Mouse (Mus musculus): ENCODE results near the gene Trpm3. TPM values are rescaled to one million over a fixed set of nuclear protein-coding genes. Genes with fewer than 3 reads are reported as not detected.

Trpm3 gene
- 0.63 and 1.1 TPM in 2 replicates for polyA plus RNA-seq (2012; ENCODE audit: insufficient read depth, insufficient read length, missing spikeins)

DNA sequence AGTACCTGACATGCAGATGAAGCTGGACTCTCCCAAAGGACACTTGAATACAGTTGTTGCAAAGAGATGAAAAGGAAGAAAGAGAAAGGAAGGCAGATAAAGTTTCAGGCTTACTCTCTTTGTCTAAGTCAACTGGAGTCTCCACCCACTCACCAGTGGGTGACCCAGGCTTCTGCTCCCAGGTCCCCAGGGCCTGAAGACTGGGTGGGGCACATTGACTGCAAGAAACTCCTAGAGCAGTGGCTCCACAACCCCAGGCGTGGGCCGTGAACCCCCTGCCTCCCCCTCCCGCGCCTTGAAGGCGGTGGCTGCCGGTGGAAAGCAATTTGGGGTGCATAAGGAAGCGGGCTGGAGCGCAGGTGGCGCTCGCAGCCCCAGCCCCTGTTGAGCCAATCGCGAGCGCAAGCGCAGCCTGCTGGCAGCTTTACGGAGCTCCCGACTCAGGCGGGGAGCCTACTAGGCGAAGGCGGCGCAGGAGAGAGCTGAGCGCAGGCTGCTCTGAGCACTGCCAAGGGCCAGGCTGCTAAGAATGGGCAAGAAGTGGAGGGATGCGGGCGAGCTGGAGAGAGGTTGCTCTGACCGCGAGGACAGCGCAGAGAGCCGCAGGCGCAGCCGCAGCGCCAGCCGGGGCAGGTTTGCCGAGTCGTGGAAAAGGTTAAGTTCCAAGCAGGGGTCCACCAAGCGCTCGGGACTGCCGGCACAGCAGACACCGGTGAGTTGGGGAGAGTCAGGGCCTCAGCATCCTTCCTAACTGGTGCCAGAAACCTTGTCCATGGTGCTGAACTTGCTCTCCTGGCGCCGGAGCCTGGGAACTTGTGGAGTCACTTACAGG, at the start of gene Trpm3:
Gene Trpm3, plus strand, starts transcription at position 457 of the 832 bp plus-strand sequence.
- Histone ChIP-seq H3K4me1 (ENCODE audit: control insufficient read depth, insufficient read depth, insufficient read length, low read length) (no peaks in the 10 kb centered on the region), H3K27ac (replicated peaks; ENCODE audit: low read depth, low read length) (no peak within 1 kb of the TSS), H3K4me3 (ENCODE audit: insufficient read depth, low read depth, low read length) (no peak within 1 kb of the TSS)

GRCm38 (mm10) chr19:22100582-22100981, 38.3 kb upstream of the Trpm3 start:
- no peak overlapping the region for H3K27ac ChIP-seq (replicated peaks; ENCODE audit: low read depth, low read length)
- H3K4me1 ChIP-seq (ENCODE audit: control insufficient read depth, insufficient read depth, insufficient read length, low read length): no peaks in the 10 kb centered on the region
- no peak overlapping the region for H3K4me3 ChIP-seq (ENCODE audit: insufficient read depth, low read depth, low read length)

GRCm38 (mm10) chr19:22103865-22104264, 35.0 kb upstream of the Trpm3 start:
- Histone ChIP-seq H3K27ac (replicated peaks; ENCODE audit: low read depth, low read length) (no peak overlapping the region), H3K4me1 (ENCODE audit: control insufficient read depth, insufficient read depth, insufficient read length, low read length) (no peaks in the 10 kb centered on the region), H3K4me3 (ENCODE audit: insufficient read depth, low read depth, low read length) (no peak overlapping the region)

DNA sequence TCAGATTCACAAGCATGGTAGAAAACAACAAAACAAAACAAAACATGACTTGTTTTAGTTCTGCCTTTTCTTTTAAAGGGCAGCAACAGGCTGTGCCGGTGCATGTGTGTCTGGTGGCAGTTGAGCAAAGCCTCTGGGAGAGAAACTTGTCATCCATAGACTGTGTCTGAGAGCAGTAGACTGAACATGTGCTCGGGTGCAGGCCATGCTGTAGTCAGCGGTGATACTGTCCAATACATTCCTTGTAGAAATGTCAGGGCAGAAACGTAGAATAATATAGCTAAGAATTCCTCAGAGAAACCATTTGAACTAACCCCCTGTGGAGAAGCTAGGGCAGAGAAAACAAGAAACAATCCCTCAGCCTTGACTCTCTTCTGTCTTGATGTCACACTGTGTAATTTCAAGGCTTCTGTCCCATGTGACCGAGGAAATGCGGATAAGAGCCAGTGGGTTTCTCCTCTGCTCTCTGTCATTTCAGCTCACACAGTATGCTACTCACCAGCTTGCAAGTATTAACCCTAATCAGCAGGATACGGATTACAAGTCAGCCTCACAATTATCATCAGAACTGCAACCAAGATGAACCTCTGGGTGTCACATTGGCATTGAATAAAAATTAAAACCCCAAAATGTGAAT, 33.9 kb upstream of the Trpm3 start:
- no peaks in the 10 kb centered on the region for H3K4me1 ChIP-seq (ENCODE audit: control insufficient read depth, insufficient read depth, insufficient read length, low read length)
- no peak overlapping the region for H3K27ac ChIP-seq (replicated peaks; ENCODE audit: low read depth, low read length)
- no peak overlapping the region for H3K4me3 ChIP-seq (ENCODE audit: insufficient read depth, low read depth, low read length)

- Histone ChIP-seq H3K27ac (replicated peaks; ENCODE audit: low read depth, low read length) (no peak overlapping the region), H3K4me3 (ENCODE audit: insufficient read depth, low read depth, low read length) (no peak overlapping the region), H3K4me1 (ENCODE audit: control insufficient read depth, insufficient read depth, insufficient read length, low read length) (no peaks in the 10 kb centered on the region)
These were observed 33.2 kb upstream of the Trpm3 start for GRCm38 (mm10) chr19:22105648-22106047.

GRCm38 (mm10) chr19:22108893-22109463, 29.9 kb upstream of the Trpm3 start:
- Histone ChIP-seq H3K27ac (replicated peaks; ENCODE audit: low read depth, low read length) (no peak overlapping the region), H3K4me1 (ENCODE audit: control insufficient read depth, insufficient read depth, insufficient read length, low read length) (no peaks in the 10 kb centered on the region), H3K4me3 (ENCODE audit: insufficient read depth, low read depth, low read length) (no peak overlapping the region)

DNA sequence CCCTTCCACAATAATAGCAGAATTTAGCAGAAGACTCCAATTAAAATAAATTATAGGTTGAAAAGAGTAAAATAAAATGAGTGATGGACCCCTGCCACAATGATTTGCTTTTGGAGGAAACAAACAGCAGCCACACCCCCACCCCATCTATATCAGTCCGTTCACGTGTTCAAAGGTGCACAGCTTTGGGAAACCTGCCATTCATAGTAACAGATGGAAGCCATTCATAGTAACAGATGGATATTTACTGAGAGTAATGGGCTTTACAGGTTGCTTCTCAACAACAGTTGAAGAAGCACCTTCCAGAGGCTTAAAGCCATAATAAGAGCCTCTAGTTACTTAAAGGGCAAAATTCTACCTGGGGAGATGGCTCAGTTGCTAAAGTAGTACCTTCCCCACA, 17.9 kb upstream of the Trpm3 start:
- no peak overlapping the region for H3K4me3 ChIP-seq (ENCODE audit: insufficient read depth, low read depth, low read length)
- H3K4me1 ChIP-seq (ENCODE audit: control insufficient read depth, insufficient read depth, insufficient read length, low read length): no peaks in the 10 kb centered on the region
- H3K27ac ChIP-seq (replicated peaks; ENCODE audit: low read depth, low read length): no peak overlapping the region

DNA sequence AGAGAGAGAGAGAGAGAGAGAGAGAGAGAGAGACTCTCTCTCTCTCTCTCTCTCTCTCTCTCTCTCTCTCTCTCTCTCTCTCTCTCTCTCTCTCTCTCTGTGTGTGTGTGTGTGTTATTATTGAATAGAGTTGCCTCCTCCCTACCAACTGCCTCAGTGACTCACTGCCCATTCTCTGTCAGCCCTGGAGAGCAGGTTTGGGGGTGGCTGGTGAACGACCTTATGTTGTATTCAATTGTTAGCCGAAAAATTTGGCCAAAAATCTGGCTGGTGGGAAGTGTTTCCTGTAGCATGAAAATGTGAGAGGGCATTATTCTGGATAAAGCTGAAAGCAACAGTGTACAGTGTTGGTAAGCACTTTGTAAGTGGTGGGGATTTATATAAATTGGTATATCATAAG, 17.2 kb upstream of the Trpm3 start:
- Histone ChIP-seq H3K27ac (replicated peaks; ENCODE audit: low read depth, low read length) (no peak overlapping the region), H3K4me1 (ENCODE audit: control insufficient read depth, insufficient read depth, insufficient read length, low read length) (no peaks in the 10 kb centered on the region), H3K4me3 (ENCODE audit: insufficient read depth, low read depth, low read length) (no peak overlapping the region)

DNA sequence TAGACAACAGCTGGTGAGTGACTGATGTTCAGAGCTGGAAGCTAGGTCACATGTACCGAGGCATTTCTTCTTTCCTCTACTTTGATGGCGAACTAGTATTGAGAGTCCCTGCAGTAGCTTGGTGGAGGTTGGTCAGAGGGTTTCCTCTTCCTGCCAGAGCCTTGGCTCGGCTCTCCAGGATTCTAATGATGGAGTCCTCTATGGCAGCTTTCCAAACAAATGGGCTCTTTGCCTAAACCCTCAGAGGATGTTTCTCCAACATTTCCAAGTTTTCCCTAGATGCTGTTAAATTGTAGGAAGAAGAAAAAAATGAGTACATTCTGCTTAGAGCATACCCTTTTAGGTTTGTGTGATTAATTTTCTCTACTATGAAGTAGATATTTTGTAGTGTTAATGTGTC, 6.2 kb upstream of the Trpm3 start:
- no peaks in the 10 kb centered on the region for H3K4me1 ChIP-seq (ENCODE audit: control insufficient read depth, insufficient read depth, insufficient read length, low read length)
- no peak overlapping the region for H3K4me3 ChIP-seq (ENCODE audit: insufficient read depth, low read depth, low read length)
- no peak overlapping the region for H3K27ac ChIP-seq (replicated peaks; ENCODE audit: low read depth, low read length)

GRCm38 (mm10) chr19:22178549-22178948, 39.7 kb downstream of the Trpm3 start:
- Histone ChIP-seq H3K4me1 (ENCODE audit: control insufficient read depth, insufficient read depth, insufficient read length, low read length) (no peaks in the 10 kb centered on the region), H3K4me3 (ENCODE audit: insufficient read depth, low read depth, low read length) (no peak overlapping the region), H3K27ac (replicated peaks; ENCODE audit: low read depth, low read length) (no peak overlapping the region)

DNA sequence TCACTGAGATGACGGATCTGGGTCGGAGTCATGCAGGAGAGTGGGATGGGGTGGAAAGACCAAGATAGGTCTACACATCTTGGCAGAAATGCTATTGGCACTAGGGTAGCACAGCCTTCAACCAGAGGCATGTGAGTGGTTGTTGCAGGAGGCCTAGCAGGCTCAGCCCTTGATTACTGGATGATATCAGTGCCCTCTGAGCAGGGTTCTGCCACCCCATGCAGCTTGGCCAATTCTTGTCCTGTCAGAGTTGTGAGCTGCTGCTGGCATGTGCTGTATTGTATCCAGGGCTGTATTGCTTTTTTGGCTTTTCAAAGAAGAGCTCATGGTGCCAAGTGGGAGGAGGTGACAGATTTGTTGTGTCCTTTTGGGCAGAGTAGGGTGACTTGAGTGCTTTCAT, 40.2 kb downstream of the Trpm3 start:
- H3K4me1 ChIP-seq (ENCODE audit: control insufficient read depth, insufficient read depth, insufficient read length, low read length): no peaks in the 10 kb centered on the region
- H3K4me3 ChIP-seq (ENCODE audit: insufficient read depth, low read depth, low read length): no peak overlapping the region
- H3K27ac ChIP-seq (replicated peaks; ENCODE audit: low read depth, low read length): no peak overlapping the region

GRCm38 (mm10) chr19:22180136-22180535, 41.3 kb downstream of the Trpm3 start:
- H3K27ac ChIP-seq (replicated peaks; ENCODE audit: low read depth, low read length): no peak overlapping the region
- no peaks in the 10 kb centered on the region for H3K4me1 ChIP-seq (ENCODE audit: control insufficient read depth, insufficient read depth, insufficient read length, low read length)
- no peak overlapping the region for H3K4me3 ChIP-seq (ENCODE audit: insufficient read depth, low read depth, low read length)

DNA sequence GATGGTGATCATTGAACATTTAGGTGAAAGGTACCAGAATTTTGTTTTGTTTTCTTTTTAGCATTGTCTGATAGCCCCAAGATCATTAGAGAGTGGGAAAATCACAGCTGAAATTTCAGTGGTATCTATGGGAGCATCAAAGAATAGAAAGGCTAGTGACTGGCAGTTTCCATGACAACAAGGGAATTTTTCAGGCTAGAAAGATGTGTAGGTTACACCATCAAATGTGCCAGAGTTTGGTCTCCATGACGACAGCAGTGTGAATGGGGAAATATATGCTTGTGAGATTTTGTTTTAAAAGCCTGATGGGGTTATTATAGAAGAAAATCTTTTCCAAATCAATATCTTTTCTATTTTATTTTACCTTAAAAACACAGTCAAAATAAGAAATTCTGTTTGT, 50.9 kb downstream of the Trpm3 start:
- H3K4me1 ChIP-seq (ENCODE audit: control insufficient read depth, insufficient read depth, insufficient read length, low read length): no peaks in the 10 kb centered on the region
- H3K27ac ChIP-seq (replicated peaks; ENCODE audit: low read depth, low read length): no peak overlapping the region
- no peak overlapping the region for H3K4me3 ChIP-seq (ENCODE audit: insufficient read depth, low read depth, low read length)

DNA sequence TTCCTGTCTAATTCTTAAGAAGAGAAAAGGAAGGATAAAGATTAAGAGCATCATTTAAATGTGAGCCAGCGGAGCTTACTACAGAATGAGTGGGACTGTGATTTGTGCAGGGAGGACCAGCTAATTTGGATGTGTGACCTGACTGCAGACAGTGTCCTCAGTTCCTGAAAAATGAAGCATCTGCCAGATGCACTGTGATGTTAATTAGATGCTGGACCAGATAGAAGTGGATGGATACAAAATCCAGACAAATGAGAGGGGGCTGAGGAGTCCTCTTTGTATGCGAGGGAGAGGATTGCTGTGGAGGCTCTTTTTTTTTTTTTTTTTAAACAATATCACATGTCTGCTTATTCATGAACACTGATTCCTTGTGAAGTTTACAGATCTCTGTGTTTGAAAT, 83.7 kb downstream of the Trpm3 start:
- Histone ChIP-seq H3K4me1 (ENCODE audit: control insufficient read depth, insufficient read depth, insufficient read length, low read length) (no peaks in the 10 kb centered on the region), H3K27ac (replicated peaks; ENCODE audit: low read depth, low read length) (no peak overlapping the region), H3K4me3 (ENCODE audit: insufficient read depth, low read depth, low read length) (no peak overlapping the region)

DNA sequence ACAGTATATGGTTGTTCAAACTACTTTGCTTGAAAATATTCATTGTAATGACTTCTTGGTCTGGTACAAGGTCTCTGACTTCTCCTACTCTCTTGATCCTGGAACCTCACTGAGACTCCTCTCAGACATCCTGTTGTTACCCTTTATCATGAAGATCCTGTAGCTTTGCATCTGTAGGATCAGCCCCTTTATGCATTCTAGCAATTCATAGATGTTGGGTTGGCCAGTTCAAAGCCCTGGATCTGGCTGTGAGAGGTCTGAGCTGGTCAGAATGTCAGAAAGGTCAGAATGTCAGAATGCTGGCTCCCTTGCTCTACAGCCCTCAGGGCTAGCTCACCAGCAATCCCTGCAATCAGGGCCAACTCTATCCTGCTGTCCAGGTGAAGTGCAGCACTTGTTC, 95.3 kb downstream of the Trpm3 start:
- Histone ChIP-seq H3K4me3 (ENCODE audit: insufficient read depth, low read depth, low read length) (no peak overlapping the region), H3K4me1 (ENCODE audit: control insufficient read depth, insufficient read depth, insufficient read length, low read length) (no peaks in the 10 kb centered on the region), H3K27ac (replicated peaks; ENCODE audit: low read depth, low read length) (no peak overlapping the region)

DNA sequence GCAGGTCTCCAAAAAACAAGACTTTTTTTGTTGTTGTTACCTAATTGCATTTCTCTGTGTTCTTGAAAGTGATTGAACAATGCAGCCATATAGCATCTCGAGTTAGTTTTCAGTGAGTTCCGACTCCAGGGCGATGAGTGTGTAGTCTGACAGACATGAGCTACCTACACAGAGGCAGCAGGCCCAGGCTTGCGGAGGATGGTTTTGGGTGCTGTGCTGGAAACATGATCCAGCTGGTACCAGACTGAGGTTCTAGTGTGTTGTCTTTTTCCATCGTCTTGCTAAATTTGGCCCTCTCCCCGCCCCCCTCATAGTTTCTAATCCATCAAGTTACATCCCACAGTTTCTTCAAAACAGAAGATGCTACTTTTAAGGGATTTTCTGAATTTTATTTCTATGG, 110.2 kb downstream of the Trpm3 start:
- no peaks in the 10 kb centered on the region for H3K4me1 ChIP-seq (ENCODE audit: control insufficient read depth, insufficient read depth, insufficient read length, low read length)
- no peak overlapping the region for H3K27ac ChIP-seq (replicated peaks; ENCODE audit: low read depth, low read length)
- no peak overlapping the region for H3K4me3 ChIP-seq (ENCODE audit: insufficient read depth, low read depth, low read length)
